8 mouse cellular contexts compared by ENCODE assay signal in the genomic region with DNA sequence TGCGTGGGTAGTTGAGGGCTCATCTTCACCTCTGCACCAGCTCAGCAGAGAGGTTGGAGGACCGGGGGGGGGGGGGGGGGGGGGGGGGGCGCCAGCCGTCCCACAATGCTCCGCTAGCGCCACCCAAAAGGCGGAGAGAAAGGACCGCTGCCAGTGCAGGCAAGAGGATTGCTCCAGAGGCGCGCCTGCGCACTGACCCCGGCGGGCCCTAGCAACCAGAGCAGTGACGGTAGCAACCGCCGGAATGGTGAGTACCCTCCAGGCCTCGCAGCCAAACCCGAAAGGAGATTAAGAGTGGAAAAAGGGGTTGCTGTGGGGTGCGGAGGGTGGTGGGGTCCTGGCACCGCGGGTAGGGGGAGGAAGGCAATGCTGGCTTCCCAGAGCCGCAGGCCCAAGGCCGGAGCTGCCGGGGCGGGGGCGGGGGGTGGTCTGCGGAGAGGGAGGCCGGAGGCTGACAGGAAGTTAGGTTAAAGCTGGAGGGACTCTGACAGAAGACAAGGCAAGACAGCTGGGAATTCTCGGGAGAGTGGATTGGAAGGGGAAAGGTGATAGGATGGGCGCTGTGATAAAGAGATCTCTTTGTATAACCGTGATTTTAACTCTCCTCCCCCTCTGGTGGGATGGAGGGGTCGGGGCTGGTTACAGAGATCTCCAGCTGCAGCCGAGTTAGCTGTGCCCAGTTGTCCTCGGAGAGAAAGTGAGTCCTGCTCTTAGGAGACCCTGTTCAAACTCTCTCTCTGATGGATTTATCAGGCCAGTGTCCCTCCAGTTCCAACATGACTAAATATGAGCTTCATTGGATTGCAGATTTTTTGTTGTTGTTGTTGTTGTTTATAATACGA. TPM values are rescaled to one million over a fixed set of nuclear protein-coding genes. Genes with fewer than 3 reads are reported as not detected.
DNase-seq lines count a peak whose midpoint lies in the region; ATAC-seq lines count a peak whose summit lies in the region.

A gene (plus strand): TSS at position 214 of the 842 bp plus-strand sequence.

- H3K27ac ChIP-seq in hindbrain, embryonic 16.5 days (ENCODE audit: low read depth, low read length), result peak within 1 kb of the TSS; percentile 13; the same call in 1 of the 2 replicates

- DNase-seq in WW6 (ENCODE audit: low read depth, low spot score), result peak; percentile 69
- DNase-seq in cerebellum, postnatal 4 days (ENCODE audit: low spot score in 2 of 2), result peak; percentile 72 to 85
- DNase-seq in gastrocnemius, adult 18-20 months (ENCODE audit: low spot score), result peak; percentile 89
- DNase-seq in left cerebral cortex, adult 11 months (ENCODE audit: low spot score), result peak; percentile 80
- DNase-seq in lung, postnatal 36 days, result peak; percentile 94
- DNase-seq in retina, postnatal 1 day, result peak; percentile 96
- peak; percentile 89 for DNase-seq in thymus, postnatal 4 days

- peak; percentile 99 for ATAC-seq in hindbrain, embryonic 16.5 days

- no peaks in the 10 kb centered on the region for H3K36me3 ChIP-seq in hindbrain, embryonic 16.5 days (ENCODE audit: control insufficient read depth, insufficient read depth, low read length)

- WGBS in hindbrain, embryonic 16.5 days, result 2% methylated on average over 29 of the region's 35 CpGs

- H3K9ac ChIP-seq in hindbrain, embryonic 16.5 days (ENCODE audit: low read depth, low read length), result peak within 1 kb of the TSS; percentile 70

- H3K9me3 ChIP-seq in hindbrain, embryonic 16.5 days (ENCODE audit: control insufficient read depth, low read length), result no peaks in the 10 kb centered on the region

- H3K4me3 ChIP-seq in hindbrain, embryonic 16.5 days (ENCODE audit: low read length), result peak within 1 kb of the TSS; percentile 59

- H3K27me3 ChIP-seq in hindbrain, embryonic 16.5 days (replicated peaks; ENCODE audit: control insufficient read depth, insufficient read depth, low read length), result no peaks in the 10 kb centered on the region

- peak within 1 kb of the TSS; percentile 78 for H3K4me2 ChIP-seq in hindbrain, embryonic 16.5 days (ENCODE audit: low read length)

- peaks cover 7% of the 10 kb centered on the region for H3K4me1 ChIP-seq in hindbrain, embryonic 16.5 days (ENCODE audit: control insufficient read depth, insufficient read depth, low read depth, low read length)

RNA-seq across cellular contexts. Expression of the gene that starts here (rescaled TPM):
- 1 to 10 TPM; 7.3 to 7.4 TPM for total RNA-seq in gastrocnemius, adult 18-20 months (2021)
- polyA plus RNA-seq in hindbrain, embryonic 16.5 days (2015; fragmentation: Nextera tagmentation; extraction: Ambion mirVana), result 7.6 and 7.7 TPM in 2 replicates

Comparison
In these comparisons a context has a peak if more than half of its experiments do, and no peak if none do; other contexts are left out.
1. Peak in every context shown above with its lines: DNase-seq, ATAC-seq, H3K4me3 ChIP-seq and H3K27ac ChIP-seq.